Mouse (Mus musculus) liver, embryonic 14.5 days (tissue): ENCODE measurements around the gene Fmo1. TPM values are rescaled to one million over a fixed set of nuclear protein-coding genes. Genes with fewer than 3 reads are reported as not detected.
"Not testable (repeated sequence)": the region's sequence is repeated elsewhere in the genome, so short reads cannot be mapped to it uniquely, and the experiment has no call there.

Experiments used
- ATAC-seq: fragments of 200-750 bp; cut with Nextera tagmentation; 2 replicates; pipeline ENCODE4 v1.8.0; 2017; ENCODE audit warnings: moderate number of reproducible peaks, mild to moderate bottlenecking, moderate library complexity; ENCODE audit not compliant: insufficient read depth
- DNase-seq, 3 experiments: peaks; one replicate each; pipeline ENCODE4 v3.0.0-alpha.2; 2012 to 2013; ENCODE audit warnings: low read depth in 3 of 3, low spot score in 3 of 3
- H3K27ac ChIP-seq: fragments of 300-500 bp; sonication (generic); 2 replicates; pipeline ENCODE4 v1.5.1; 2014; ENCODE audit warnings: moderate library complexity, mild to moderate bottlenecking, control low read depth, inconsistent platforms
- H3K27me3 ChIP-seq: fragments of 300-500 bp; sonication (generic); 2 replicates; pipeline ENCODE4 v1.6.1; 2014; ENCODE audit warnings: mild to moderate bottlenecking, low read length, moderate library complexity; ENCODE audit not compliant: control insufficient read depth, insufficient read depth
- H3K36me3 ChIP-seq: fragments of 300-500 bp; sonication (generic); replicated peaks from 2 replicates; pipeline ENCODE4 v1.6.1; 2014; ENCODE audit warnings: low read depth; ENCODE audit not compliant: control insufficient read depth, insufficient read depth
- H3K4me1 ChIP-seq, 2 experiments: fragments of 200-500 bp in 1 of 2; fragments of 300-500 bp in 1 of 2; sonication (generic) in 1 of 2; replicated peaks; 2 replicates each; pipeline ENCODE4 v1.6.1; 2012 to 2014; ENCODE audit warnings: antibody characterized with exemption in 1 of 2, inconsistent platforms in 1 of 2, low read length in 1 of 2; ENCODE audit not compliant: control insufficient read depth in 2 of 2, insufficient read depth in 2 of 2
- H3K4me2 ChIP-seq: fragments of 300-500 bp; sonication (generic); 2 replicates; pipeline ENCODE4 v1.6.1; 2014; ENCODE audit warnings: low read depth, mild to moderate bottlenecking, control low read depth, moderate library complexity
- H3K4me3 ChIP-seq, 2 experiments: fragments of 200-500 bp in 1 of 2; fragments of 300-500 bp in 1 of 2; sonication (generic) in 1 of 2; 2 replicates each; pipeline ENCODE4 v1.5.1; 2012 to 2014; ENCODE audit warnings: low read depth in 2 of 2, low read length in 2 of 2, mild to moderate bottlenecking in 2 of 2, control low read depth in 1 of 2, inconsistent platforms in 1 of 2, moderate library complexity in 1 of 2; ENCODE audit not compliant: insufficient read depth in 1 of 2
- H3K9ac ChIP-seq: fragments of 300-500 bp; sonication (generic); replicated peaks from 2 replicates; pipeline ENCODE4 v1.6.1; 2014; ENCODE audit warnings: mild to moderate bottlenecking, control low read depth, moderate library complexity
- H3K9me3 ChIP-seq: fragments of 300-500 bp; sonication (generic); 2 replicates; pipeline ENCODE4 v1.6.1; 2016; ENCODE audit warnings: low read length, mixed read lengths; ENCODE audit not compliant: control insufficient read depth
- CTCF ChIP-seq: IDR thresholded peaks from 2 replicates; pipeline ENCODE4 v1.5.1; 2016; ENCODE audit warnings: antibody characterized with exemption, low read depth, control low read depth
- EP300 ChIP-seq: IDR thresholded peaks from 2 replicates; pipeline ENCODE4 v1.6.1; 2016; ENCODE audit warnings: antibody characterized with exemption, low read depth
- WGBS: fragments of 180-500 bp; shearing (Covaris S2); extraction: QIAGEN DNeasy Blood & Tissue Kit; methylation state at CpG from one replicate; pipeline ENCODE4 v1.1.7; 2014; ENCODE audit not compliant: insufficient replicate concordance; 5-methylcytosine and 5-hydroxymethylcytosine counted together
- polyA plus RNA-seq, 2 experiments: library from polyadenylated mRNA; depleted of rRNA in 1 of 2; stranded (reverse) in 1 of 2; unstranded in 1 of 2; fragments of >200 nt; fragmentation: Nextera tagmentation in 1 of 2; extraction: Ambion mirVana in 1 of 2; gene quantifications; 2 replicates each; pipeline versions ENCODE4 v1.2.1 to v1.2.3; 2012 to 2014

Fmo1 gene
- polyA plus RNA-seq, 2 experiments = 13.6 to 13.7 TPM

- H3K4me1 ChIP-seq = no peaks in the 10 kb centered on the region
- H3K9ac ChIP-seq = no peak overlapping the region
- 49% methylated on average over 5 of the region's 5 CpGs for WGBS
- H3K36me3 ChIP-seq = no peaks in the 10 kb centered on the region
- TF ChIP-seq EP300 = no peak
- TF ChIP-seq CTCF = peak; percentile 24; the same call in 1 of the 2 replicates
- no peaks in the 10 kb centered on the region for H3K27me3 ChIP-seq
- DNase-seq (no peak), ATAC-seq (no peak)
- no peaks in the 10 kb centered on the region for H3K9me3 ChIP-seq
- H3K4me2 ChIP-seq = no peak overlapping the region
- no peak overlapping the region for H3K4me3 ChIP-seq
- no peak overlapping the region for H3K27ac ChIP-seq
Measured at GRCm38 (mm10) chr1:162805011-162805410, 61.4 kb downstream of the Fmo1 start.

DNA sequence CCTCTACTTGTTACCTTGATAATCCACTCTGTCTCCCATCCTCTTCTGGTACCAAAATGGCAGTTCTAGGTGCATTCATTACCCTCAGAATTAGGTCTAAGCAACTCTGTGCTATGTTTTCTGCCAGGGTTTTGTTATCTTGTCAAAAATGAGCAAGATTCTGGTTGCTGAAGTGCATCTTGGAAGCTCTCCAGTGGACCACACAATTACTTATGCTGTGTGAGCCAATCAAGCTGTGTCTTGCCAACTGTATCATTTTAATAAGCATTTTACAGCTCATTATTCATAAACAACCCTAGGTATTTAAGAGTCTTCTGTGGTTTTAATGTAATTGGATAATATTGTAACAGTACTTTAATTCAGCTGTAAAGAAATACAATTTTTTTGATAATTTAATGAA lies 70.0 kb downstream of the Fmo1 start:
- Histone ChIP-seq H3K4me1 (no peaks in the 10 kb centered on the region), H3K9me3 (no peaks in the 10 kb centered on the region), H3K4me2 (no peak overlapping the region), H3K36me3 (no peaks in the 10 kb centered on the region), H3K27ac (no peak overlapping the region), H3K4me3 (no peak overlapping the region), H3K9ac (no peak overlapping the region), H3K27me3 (no peaks in the 10 kb centered on the region)
- DNase-seq (no peak), ATAC-seq (no peak)
- TF ChIP-seq CTCF (no peak), EP300 (no peak)

DNA sequence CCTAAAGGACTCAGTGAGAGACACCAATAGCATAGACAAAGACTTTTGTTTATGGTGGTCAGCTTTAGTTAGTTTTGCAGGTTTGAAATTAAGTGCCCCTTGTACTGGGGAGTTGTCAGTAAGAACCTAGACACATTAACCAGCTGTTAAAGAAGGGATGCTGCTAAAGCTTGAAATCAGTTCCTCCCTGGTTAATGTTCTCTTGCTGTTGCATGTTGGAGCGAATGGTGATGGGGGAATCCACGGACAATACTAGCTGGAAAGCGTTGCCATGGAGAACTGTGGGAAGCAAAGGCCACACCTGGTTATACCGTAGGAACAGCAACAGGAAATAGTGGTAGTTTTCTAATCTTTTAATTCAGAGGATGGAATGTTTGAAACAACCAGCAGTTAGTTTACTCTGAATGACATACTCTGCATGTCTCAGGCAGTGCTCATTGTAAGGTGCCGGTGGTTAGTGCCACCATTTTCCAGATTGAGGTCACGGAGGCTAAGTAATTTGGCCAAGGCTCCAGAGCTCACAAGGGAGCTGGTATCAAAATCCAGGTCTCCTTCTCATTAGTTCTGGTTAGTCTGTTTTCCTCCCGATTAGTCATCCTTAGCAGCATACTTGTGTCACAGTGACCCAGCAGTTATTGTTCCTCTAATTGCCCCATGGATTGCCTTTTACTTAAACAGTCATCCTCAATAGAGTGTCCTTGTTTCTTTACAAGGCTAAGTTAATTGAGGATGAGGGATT lies 73.9 kb downstream of the Fmo1 start:
- WGBS = 71% methylated on average over 7 of the region's 7 CpGs
- DNase-seq (no peak), ATAC-seq (no peak)
- no peaks in the 10 kb centered on the region for H3K4me1 ChIP-seq
- no peak overlapping the region for H3K9ac ChIP-seq
- H3K36me3 ChIP-seq = no peaks in the 10 kb centered on the region
- no peak overlapping the region for H3K4me2 ChIP-seq
- H3K4me3 ChIP-seq = no peak overlapping the region
- no peak overlapping the region for H3K27ac ChIP-seq
- TF ChIP-seq EP300 (no peak), CTCF (no peak)
- no peaks in the 10 kb centered on the region for H3K27me3 ChIP-seq
- no peaks in the 10 kb centered on the region for H3K9me3 ChIP-seq

DNA sequence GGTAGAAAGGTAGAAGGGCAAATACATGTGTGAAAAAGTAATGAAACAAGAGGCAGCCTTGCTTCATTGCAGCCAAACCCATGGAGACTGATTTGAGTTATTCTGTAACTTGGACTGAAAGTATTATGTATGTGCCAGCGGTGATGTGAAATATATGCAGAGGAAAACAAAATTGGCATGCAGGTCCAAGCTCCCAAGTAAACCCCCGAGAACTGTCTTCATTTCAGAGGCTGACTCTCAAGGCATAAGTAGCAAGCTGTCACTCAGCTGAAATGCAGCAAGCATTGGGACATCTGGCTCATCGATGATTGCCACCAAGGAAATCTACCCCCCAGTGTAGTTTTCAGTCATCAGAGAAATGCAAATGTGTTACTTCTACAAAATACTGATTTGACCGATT lies 81.2 kb downstream of the Fmo1 start:
- Histone ChIP-seq H3K4me1 (no peaks in the 10 kb centered on the region), H3K4me2 (no peak overlapping the region)
- WGBS = 59% methylated on average over 4 of the region's 4 CpGs

DNA sequence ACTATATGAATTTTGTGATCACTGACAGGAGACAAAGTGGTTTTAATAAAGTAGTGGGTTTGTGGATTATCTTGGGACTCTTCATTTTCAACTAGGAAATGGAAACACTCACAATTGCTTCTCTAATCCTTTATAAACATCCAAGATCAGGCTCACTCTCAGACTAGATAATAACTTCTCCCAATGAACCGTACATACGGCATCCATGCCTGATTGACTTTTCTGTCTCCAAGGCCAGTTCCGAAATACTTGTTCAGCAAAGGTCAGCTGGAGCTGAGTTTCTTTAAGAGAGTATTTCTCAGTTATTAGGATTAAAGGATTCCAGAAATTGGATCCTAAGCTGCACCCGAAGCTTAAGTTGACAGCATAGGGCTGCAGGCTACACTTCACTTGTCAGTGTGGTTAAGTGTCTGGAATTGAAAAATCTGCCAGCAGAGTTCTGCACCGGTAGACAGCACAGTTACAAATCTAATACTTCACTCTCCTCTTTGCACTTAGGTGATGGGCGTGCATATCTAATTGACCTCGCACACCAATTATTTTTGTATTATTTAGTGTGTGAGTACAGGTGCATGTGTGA lies 82.7 kb downstream of the Fmo1 start:
- Histone ChIP-seq H3K4me1 (no peaks in the 10 kb centered on the region), H3K4me2 (no peak overlapping the region), H3K9me3 (no peaks in the 10 kb centered on the region), H3K4me3 (no peak overlapping the region), H3K9ac (no peak overlapping the region), H3K27me3 (no peaks in the 10 kb centered on the region), H3K36me3 (no peaks in the 10 kb centered on the region), H3K27ac (no peak overlapping the region)
- WGBS = 65% methylated on average over 7 of the region's 7 CpGs
- ATAC-seq (no peak), DNase-seq (no peak)
- no peak for TF ChIP-seq EP300
- TF ChIP-seq CTCF = no peak

More for the DNA sequence above, 81.2 kb downstream of the Fmo1 start:
- H3K27ac ChIP-seq = no peak overlapping the region
- TF ChIP-seq CTCF = no peak
- TF ChIP-seq EP300 = no peak
- H3K4me3 ChIP-seq = no peak overlapping the region
- H3K9me3 ChIP-seq = no peaks in the 10 kb centered on the region
- no peak overlapping the region for H3K9ac ChIP-seq
- H3K36me3 ChIP-seq = no peaks in the 10 kb centered on the region
- ATAC-seq = no peak
- no peaks in the 10 kb centered on the region for H3K27me3 ChIP-seq
- no peak for DNase-seq

GRCm38 (mm10) chr1:162781035-162781434 lies 85.4 kb downstream of the Fmo1 start:
- not testable (repeated sequence) for DNase-seq, H3K36me3 ChIP-seq, H3K9me3 ChIP-seq, H3K9ac ChIP-seq, H3K4me1 ChIP-seq, H3K4me2 ChIP-seq, H3K4me3 ChIP-seq, H3K27me3 ChIP-seq, ATAC-seq, H3K27ac ChIP-seq
- WGBS = 79% methylated on average over 2 of the region's 2 CpGs
